Mouse (Mus musculus): ENCODE measurements around the gene Asic2. TPM values are rescaled to one million over a fixed set of nuclear protein-coding genes. Genes with fewer than 3 reads are reported as not detected.

Asic2 gene
- polyA plus RNA-seq, 1 experiment from 2014 or later = 3.7 TPM

DNA sequence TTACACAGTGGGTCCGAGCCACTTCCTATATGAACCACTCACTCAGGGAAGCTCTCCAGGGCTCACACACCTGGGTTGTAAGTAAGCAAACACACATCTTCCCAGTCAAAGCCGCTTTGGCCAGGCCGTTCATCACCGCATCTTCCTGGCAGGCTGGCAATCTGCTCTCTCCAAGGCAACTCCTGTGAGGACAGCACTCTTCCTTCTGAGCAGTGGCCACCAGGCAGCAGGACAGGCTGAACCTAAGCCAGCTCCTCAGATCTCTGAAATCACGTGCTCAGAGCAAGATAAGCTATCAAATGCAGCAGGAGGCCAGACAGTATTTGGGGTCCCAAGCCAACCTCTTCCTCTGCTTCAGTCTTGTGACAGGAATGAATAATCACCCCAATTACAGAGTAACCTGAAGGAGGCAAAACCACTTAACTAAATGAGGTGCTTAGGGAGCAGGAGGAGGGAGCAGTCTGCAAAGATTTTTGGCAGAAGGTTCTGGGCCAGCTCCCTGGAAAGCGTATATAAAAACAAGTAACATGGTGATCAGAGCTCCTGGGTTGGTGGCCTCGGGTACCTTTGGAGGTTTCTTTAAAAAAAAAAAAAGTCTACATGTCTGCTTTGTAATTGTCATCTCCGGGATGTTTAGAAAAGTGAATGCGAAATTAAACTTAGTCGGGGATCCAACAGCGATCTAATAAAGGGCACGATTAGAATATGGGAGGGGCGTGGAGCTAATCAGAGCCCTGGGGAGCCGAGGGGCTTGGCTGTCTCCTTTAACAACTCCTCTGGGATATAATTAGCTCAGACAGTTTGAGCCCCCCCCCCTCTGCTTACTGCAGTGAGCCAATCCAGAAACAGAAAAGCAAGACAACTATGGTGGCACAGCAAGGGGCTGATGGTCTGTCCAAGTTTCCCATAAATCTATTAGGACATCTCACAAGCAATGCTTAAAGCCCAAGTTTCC is 450.0 kb downstream of the Asic2 start:
- H3K4me2 ChIP-seq = 0 out of 2 replicates have a peak overlapping the region, but pooled peaks have one; percentile 3
- H3K36me3 ChIP-seq = no peaks in the 10 kb centered on the region
- WGBS = 38% methylated on average over 14 of the region's 14 CpGs
- H3K4me3 ChIP-seq (replicated peaks) = no peak overlapping the region
- H3K27ac ChIP-seq = no peak overlapping the region
- ATAC-seq (replicated peaks; ENCODE audit: low FRiP score) = no peak
- H3K9ac ChIP-seq = no peak overlapping the region
- H3K27me3 ChIP-seq = no peaks in the 10 kb centered on the region
- peaks cover 5% of the 10 kb centered on the region; the same call in 1 of the 2 replicates for H3K4me1 ChIP-seq
- H3K9me3 ChIP-seq (replicated peaks) = no peaks in the 10 kb centered on the region

DNA sequence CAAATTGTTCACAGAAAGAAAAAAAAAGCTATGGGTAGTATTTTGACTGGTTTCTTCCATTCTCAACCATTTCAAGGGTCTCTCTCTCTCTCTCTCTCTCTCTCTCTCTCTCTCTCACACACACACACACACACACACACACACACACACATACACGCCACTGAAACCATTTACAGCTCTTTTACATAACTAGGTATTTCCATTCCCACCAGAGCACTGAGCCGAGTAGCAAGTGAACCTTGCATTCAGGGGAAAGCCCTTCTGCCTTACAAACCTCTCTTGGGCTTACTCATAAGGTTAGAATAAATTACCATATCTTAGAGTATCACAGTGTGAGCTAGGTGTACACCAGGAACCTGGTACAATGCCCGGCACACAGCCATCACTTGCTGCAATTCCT is 452.5 kb downstream of the Asic2 start:
- H3K4me1 ChIP-seq = peaks cover 5% of the 10 kb centered on the region; the same call in 1 of the 2 replicates
- no peaks in the 10 kb centered on the region for H3K9me3 ChIP-seq (replicated peaks)
- 75% methylated on average over 3 of the region's 3 CpGs for WGBS
- no peak overlapping the region for H3K9ac ChIP-seq
- H3K36me3 ChIP-seq = no peaks in the 10 kb centered on the region
- ATAC-seq (replicated peaks; ENCODE audit: low FRiP score) = no peak
- H3K27ac ChIP-seq = no peak overlapping the region
- 0 out of 2 replicates have a peak, but pooled peaks cover 2% of the 10 kb centered on the region for H3K27me3 ChIP-seq
- H3K4me2 ChIP-seq = no peak overlapping the region
- no peak overlapping the region for H3K4me3 ChIP-seq (replicated peaks)

- Histone ChIP-seq H3K4me1 (peaks cover 5% of the 10 kb centered on the region; the same call in 1 of the 2 replicates), H3K9me3 (replicated peaks) (no peaks in the 10 kb centered on the region), H3K4me2 (no peak overlapping the region), H3K27ac (no peak overlapping the region), H3K4me3 (replicated peaks) (no peak overlapping the region), H3K9ac (no peak overlapping the region), H3K27me3 (0 out of 2 replicates have a peak, but pooled peaks cover 2% of the 10 kb centered on the region), H3K36me3 (no peaks in the 10 kb centered on the region)
- 86% methylated on average over 10 of the region's 10 CpGs for WGBS
- no peak for ATAC-seq (replicated peaks; ENCODE audit: low FRiP score)
Measured at GRCm38 (mm10) chr11:81512434-81512833, 455.8 kb downstream of the Asic2 start.

- WGBS = 52% methylated on average over 4 of the region's 4 CpGs
- Histone ChIP-seq H3K36me3 (no peaks in the 10 kb centered on the region), H3K9me3 (replicated peaks) (no peaks in the 10 kb centered on the region), H3K4me1 (peaks cover 5% of the 10 kb centered on the region; the same call in 1 of the 2 replicates), H3K4me3 (replicated peaks) (no peak overlapping the region), H3K9ac (no peak overlapping the region), H3K27ac (no peak overlapping the region), H3K4me2 (no peak overlapping the region), H3K27me3 (0 out of 2 replicates have a peak, but pooled peaks cover 2% of the 10 kb centered on the region)
- ATAC-seq (replicated peaks; ENCODE audit: low FRiP score) = no peak
Measured at GRCm38 (mm10) chr11:81511401-81511800, 456.9 kb downstream of the Asic2 start.

DNA sequence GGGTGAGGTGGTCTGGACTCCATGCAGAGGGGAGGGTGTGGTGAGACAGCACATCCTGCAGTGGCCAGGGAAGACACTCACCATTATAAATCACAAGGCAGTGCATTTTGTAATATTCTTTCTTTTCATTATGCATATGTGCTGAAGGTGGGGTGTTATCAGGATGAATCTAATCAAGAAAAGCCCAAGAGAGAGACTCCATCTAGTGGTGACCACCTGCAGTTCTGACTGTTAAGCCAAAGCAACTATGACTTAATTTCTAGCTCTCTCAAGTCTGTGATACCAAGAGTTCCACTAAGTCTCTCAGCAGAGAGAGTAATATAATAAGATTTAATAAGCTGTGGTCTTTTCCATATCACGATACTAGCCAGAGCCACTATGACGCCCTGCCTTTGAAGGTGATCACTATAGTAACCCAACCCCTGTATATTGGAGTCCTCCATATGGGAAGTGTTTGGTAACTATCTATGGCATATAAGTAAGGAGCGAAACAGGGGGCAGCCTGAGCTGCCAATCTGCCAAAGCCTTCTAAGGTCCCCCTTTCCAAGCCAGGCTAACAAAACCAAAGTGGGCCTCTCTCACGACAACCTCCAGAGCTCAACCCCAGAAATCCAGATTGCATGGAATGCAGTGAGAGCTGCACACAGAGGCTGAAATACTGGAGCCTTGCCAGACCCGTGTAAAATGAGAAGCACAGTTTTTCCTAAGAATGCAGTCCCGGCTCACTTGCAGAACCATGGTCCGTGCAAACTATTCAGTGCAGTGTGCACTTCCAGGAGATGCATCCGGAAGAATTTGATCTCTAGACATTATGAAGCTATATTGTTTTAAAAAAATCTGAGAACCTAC is 459.6 kb downstream of the Asic2 start:
- 0 out of 2 replicates have a peak, but pooled peaks cover 2% of the 10 kb centered on the region for H3K27me3 ChIP-seq
- no peaks in the 10 kb centered on the region for H3K36me3 ChIP-seq
- H3K9me3 ChIP-seq (replicated peaks) = no peaks in the 10 kb centered on the region
- no peak overlapping the region for H3K9ac ChIP-seq
- peaks cover 5% of the 10 kb centered on the region; the same call in 1 of the 2 replicates for H3K4me1 ChIP-seq
- no peak for ATAC-seq (replicated peaks; ENCODE audit: low FRiP score)
- no peak overlapping the region for H3K4me2 ChIP-seq
- H3K27ac ChIP-seq = 0 out of 2 replicates have a peak overlapping the region, but pooled peaks have one; percentile 15
- 43% methylated on average over 8 of the region's 8 CpGs for WGBS
- H3K4me3 ChIP-seq (replicated peaks) = no peak overlapping the region

DNA sequence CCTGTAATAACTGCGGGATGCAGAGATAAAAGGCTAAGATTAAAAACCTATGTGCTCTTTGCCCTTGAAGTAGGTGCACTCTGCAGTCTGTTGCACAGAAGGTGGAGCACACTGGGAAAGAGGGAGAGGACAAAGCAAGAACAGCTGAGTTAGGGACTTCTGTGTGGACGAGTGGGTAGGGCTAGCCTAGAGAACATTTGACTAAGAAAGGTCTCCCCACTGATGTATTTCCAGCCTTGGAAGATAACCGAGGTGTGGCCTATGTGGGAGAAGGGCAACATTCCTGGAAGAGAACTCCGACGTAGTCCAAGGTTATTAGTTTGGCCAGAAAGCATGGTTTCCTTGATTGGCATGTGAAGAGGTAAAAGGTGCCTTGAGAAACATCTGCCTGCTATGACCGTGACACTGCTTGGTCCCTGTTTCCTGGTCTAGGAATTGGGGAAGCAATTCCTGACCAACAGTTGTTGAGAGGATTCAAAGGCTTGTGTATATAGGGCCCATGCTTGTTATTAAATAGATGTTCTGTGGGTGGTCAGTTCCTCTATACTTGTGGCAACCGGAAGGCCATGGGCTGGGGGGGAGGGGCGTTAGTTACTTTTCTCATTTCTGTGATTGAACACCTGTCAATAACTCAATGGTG is 463.3 kb downstream of the Asic2 start:
- WGBS = 81% methylated on average over 8 of the region's 8 CpGs
- no peaks in the 10 kb centered on the region for H3K9me3 ChIP-seq (replicated peaks)
- no peak overlapping the region for H3K4me3 ChIP-seq (replicated peaks)
- no peak overlapping the region for H3K27ac ChIP-seq
- peaks cover 9% of the 10 kb centered on the region for H3K4me1 ChIP-seq
- H3K4me2 ChIP-seq = no peak overlapping the region
- no peak for ATAC-seq (replicated peaks; ENCODE audit: low FRiP score)
- H3K36me3 ChIP-seq = no peaks in the 10 kb centered on the region
- H3K27me3 ChIP-seq = no peaks in the 10 kb centered on the region
- H3K9ac ChIP-seq = no peak overlapping the region

- Histone ChIP-seq H3K27ac (no peak overlapping the region), H3K9ac (no peak overlapping the region), H3K27me3 (no peaks in the 10 kb centered on the region), H3K4me1 (peaks cover 8% of the 10 kb centered on the region; the same call in 1 of the 2 replicates), H3K4me2 (no peak overlapping the region), H3K36me3 (no peaks in the 10 kb centered on the region), H3K4me3 (replicated peaks) (no peak overlapping the region), H3K9me3 (replicated peaks) (no peaks in the 10 kb centered on the region)
- ATAC-seq (replicated peaks; ENCODE audit: low FRiP score) = no peak
- 32% methylated on average over 14 of the region's 14 CpGs for WGBS
Measured at GRCm38 (mm10) chr11:81501473-81502246, 466.6 kb downstream of the Asic2 start.

DNA sequence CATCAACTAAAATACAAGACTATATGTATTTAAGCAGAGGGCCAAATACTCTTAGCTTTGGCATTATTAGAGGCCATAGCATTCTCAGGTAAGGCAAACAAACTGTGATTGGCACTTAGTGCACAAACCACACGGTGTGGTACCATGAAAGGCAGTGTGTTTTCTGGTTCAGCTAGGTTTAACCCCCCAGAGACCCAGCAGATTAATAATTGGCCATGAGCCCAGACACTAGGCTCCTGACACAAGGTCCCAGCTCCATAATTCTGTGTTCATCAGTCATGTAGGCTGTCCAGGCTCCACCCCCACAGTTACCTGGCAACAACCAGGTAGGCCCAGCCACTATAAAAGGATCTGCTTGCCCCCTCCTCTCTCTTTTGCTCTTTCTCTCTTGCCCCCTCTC is 469.3 kb downstream of the Asic2 start:
- Histone ChIP-seq H3K36me3 (no peaks in the 10 kb centered on the region), H3K27me3 (peaks cover 3% of the 10 kb centered on the region; the same call in 1 of the 2 replicates), H3K4me1 (peaks cover 8% of the 10 kb centered on the region; the same call in 1 of the 2 replicates), H3K27ac (no peak overlapping the region), H3K9me3 (replicated peaks) (no peaks in the 10 kb centered on the region), H3K9ac (no peak overlapping the region), H3K4me3 (replicated peaks) (no peak overlapping the region), H3K4me2 (no peak overlapping the region)
- ATAC-seq (replicated peaks; ENCODE audit: low FRiP score) = no peak
- WGBS = 27% methylated on average over 1 of the region's 1 CpGs

DNA sequence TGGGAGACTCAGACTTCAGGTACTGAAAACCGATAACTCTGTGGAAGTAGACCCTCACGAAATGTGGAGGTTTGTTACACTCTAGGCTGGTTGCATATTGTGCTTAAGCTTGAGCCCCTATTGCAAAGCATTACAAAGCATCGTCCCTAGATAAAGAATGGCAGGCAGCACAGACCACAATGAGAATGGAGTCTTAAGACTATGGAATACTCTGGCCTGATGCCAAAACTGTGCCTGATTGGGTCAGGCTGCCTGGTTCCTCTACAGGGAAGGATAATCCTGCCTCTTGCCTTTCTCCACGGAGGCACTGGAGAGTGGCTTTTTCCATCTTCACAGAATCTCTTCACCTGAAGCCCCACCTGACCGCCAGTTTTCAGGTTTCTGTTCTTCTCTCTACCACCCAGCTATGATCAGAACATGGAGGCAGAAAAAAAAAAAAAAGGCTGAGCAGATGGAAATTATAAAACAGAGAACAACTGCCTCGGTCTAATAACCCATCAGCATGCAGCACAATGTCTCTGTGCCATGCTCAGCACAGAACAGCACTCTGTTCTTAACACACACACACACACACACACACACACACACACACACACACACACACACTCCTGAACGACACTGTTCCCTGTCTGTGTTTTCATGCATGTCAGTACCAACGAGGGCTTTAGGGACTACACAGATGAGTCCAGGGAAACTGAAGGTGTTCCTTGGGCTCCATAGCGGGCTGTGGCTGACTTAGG is 470.4 kb downstream of the Asic2 start:
- no peak for ATAC-seq (replicated peaks; ENCODE audit: low FRiP score)
- peaks cover 3% of the 10 kb centered on the region; the same call in 1 of the 2 replicates for H3K27me3 ChIP-seq
- no peak overlapping the region for H3K27ac ChIP-seq
- H3K9ac ChIP-seq = no peak overlapping the region
- no peak overlapping the region for H3K4me3 ChIP-seq (replicated peaks)
- H3K4me1 ChIP-seq = peaks cover 8% of the 10 kb centered on the region; the same call in 1 of the 2 replicates
- 60% methylated on average over 9 of the region's 9 CpGs for WGBS
- no peaks in the 10 kb centered on the region for H3K36me3 ChIP-seq
- no peaks in the 10 kb centered on the region for H3K9me3 ChIP-seq (replicated peaks)
- H3K4me2 ChIP-seq = no peak overlapping the region

- Histone ChIP-seq H3K4me2 (no peak overlapping the region), H3K9me3 (replicated peaks) (no peaks in the 10 kb centered on the region), H3K4me3 (replicated peaks) (no peak overlapping the region), H3K9ac (no peak overlapping the region), H3K36me3 (no peaks in the 10 kb centered on the region), H3K27ac (no peak overlapping the region), H3K27me3 (peaks cover 3% of the 10 kb centered on the region; the same call in 1 of the 2 replicates), H3K4me1 (peaks cover 5% of the 10 kb centered on the region; the same call in 1 of the 2 replicates)
- no peak for ATAC-seq (replicated peaks; ENCODE audit: low FRiP score)
- 10% methylated on average over 1 of the region's 1 CpGs for WGBS
Measured at GRCm38 (mm10) chr11:81496446-81496845, 471.8 kb downstream of the Asic2 start.
